Mouse (Mus musculus) erythroblast, embryonic 14.5 days (primary cell): ENCODE results near the gene H2-DMa.

Experiments
- GATA1 ChIP-seq: IDR thresholded peaks from 2 replicates; pipeline ENCODE4 v1.6.1; 2012; ENCODE audit warnings: low read length, inconsistent platforms, mixed read lengths
- TAL1 ChIP-seq: IDR thresholded peaks from 3 replicates; pipeline ENCODE4 v1.6.1; 2012; ENCODE audit warnings: low read length, inconsistent platforms, mixed read lengths

- no peak for TF ChIP-seq GATA1
- no peak for TF ChIP-seq TAL1
Observed at GRCm38 (mm10) chr17:34094283-34095035, 24.9 kb upstream of the H2-DMa start.
